Mouse (Mus musculus) cortical plate, adult 2 months (tissue): ENCODE measurements around the gene Ccdc103.

Experiments used
- CTCF ChIP-seq: fragments of 200-500 bp; IDR thresholded peaks from 2 replicates; pipeline ENCODE4 v1.5.1; 2011; ENCODE audit warnings: mild to moderate bottlenecking, control low read depth, low read length; ENCODE audit not compliant: insufficient read depth; ENCODE audit errors: extremely low read depth
- POLR2A ChIP-seq: fragments of 200-500 bp; IDR thresholded peaks from 2 replicates; pipeline ENCODE4 v1.6.1; 2011; ENCODE audit warnings: mild to moderate bottlenecking, low read length, control low read depth; ENCODE audit not compliant: insufficient read depth; ENCODE audit errors: extremely low read depth

- no peak for TF ChIP-seq CTCF
- TF ChIP-seq POLR2A = no peak
Observed at GRCm38 (mm10) chr11:102835549-102835948, 45.5 kb upstream of the Ccdc103 start, which contains the start of gene Higd1b.
